Mouse (Mus musculus): Measurements from ENCODE around the gene Slamf7. TPM values are rescaled to one million over a fixed set of nuclear protein-coding genes. Genes with fewer than 3 reads are reported as not detected.

Slamf7 gene
- polyA plus RNA-seq (2017; shearing (Covaris generic)) = 17.1 TPM

DNA sequence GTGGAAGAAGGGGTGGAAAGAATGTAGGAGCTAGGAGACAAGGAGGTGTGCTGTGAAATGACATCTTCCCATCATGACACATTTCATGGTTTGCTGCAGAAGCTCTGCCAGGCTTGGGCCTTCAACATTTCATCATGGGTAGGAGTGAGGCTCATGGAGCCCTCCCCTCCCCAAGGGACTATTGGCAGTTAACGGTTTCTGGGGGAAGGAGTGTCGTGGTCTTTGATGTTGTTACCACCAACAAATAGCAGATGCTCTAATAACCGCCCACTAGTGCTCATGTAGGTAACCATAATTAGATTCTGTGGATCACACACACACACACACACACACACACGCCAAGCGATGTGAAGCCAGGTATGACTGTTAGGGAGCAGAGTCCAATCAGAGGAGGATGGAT is at the start of gene Slamf7:
TSS of gene Slamf7 (minus strand) at position 302 of the 400 bp plus-strand sequence.

DNA sequence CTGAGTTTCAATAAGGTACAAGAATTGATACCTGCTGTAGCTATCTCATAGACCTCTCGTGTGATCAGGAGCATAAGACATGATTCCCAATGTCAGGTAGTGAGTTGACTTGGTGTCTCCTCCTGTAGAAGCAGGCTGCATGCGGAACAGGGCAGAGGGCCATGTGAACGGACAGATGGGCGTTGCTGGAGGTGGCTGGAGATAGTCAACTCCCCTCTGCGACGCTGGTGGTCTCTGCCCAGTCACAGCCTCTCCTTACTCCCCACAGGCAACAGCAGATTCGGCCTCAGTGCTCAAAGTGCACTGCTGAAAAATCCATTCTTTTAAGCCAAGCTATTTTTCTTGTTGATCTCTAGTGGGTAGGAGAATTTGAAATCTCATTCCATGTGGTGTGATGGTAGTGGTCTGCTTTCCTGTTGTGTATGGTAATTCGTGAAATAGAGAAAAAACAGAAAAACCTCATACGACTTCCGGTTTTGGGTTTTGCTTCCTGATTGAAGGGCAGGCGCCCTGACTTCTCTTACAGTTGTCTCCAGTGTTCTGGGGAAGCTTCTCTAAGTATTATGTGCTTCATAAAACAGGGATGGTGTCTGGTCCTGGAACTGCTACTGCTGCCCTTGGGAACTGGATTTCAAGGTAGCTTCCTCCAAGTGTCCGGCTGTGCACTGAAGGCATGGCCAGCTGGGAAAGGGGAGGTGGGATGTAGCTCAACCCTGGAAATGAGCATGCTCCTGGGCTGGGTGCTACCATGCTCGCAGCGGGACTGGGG is 28.9 kb upstream of the Slamf7 start, which contains the start of gene Cd48:
TSS of gene Cd48 (plus strand) at position 479 of the 769 bp plus-strand sequence.

DNA sequence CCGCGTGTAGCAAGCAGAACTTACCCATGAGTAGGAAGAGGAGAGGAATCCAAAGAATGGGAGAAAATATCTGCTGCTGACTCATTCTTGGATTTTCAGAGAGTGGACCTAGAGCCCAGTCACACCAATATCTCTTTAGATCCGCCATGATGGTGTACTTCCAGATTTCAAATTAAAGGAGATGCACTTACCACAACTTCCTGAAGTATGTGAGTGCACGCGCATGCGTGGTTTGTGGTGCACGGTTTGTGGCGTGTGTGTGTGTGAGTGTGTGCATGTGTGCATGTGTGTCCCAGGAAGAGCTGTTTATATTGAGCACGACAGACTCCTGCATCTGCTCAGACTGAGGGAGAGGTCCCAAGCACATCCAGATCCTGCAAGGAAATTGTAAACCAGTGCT is 45.7 kb downstream of the Slamf7 start, which contains the start of gene Ly9:
TSS of gene Ly9 (minus strand) at position 235 of the 400 bp plus-strand sequence.

Other genes with a start within 250 kb of the Slamf7 start
- gene Usf1, start 241.7 kb downstream of the Slamf7 start, polyA plus RNA-seq (2017; shearing (Covaris generic)) = 97.6 TPM
- 4.0 TPM for gene Tstd1, start 234.2 kb downstream of the Slamf7 start, polyA plus RNA-seq (2017; shearing (Covaris generic))
- gene F11r, start 215.5 kb downstream of the Slamf7 start, polyA plus RNA-seq (2017; shearing (Covaris generic)) = 0.40 TPM
- 9.2 TPM for gene Alyref2, start 149.6 kb downstream of the Slamf7 start, polyA plus RNA-seq (2017; shearing (Covaris generic))
- gene Itln1, start 117.7 kb downstream of the Slamf7 start, polyA plus RNA-seq (2017; shearing (Covaris generic)) = not detected
- 0.35 TPM for gene Cd244a, start 93.8 kb downstream of the Slamf7 start, polyA plus RNA-seq (2017; shearing (Covaris generic))
- 179 TPM for gene Ly9, start 45.6 kb downstream of the Slamf7 start, polyA plus RNA-seq (2017; shearing (Covaris generic))
- 555 TPM for gene Cd48, start 29.0 kb upstream of the Slamf7 start, polyA plus RNA-seq (2017; shearing (Covaris generic))
- gene Slamf1, start 114.1 kb upstream of the Slamf7 start, polyA plus RNA-seq (2017; shearing (Covaris generic)) = 102 TPM
- gene Cd84, start 186.7 kb upstream of the Slamf7 start, polyA plus RNA-seq (2017; shearing (Covaris generic)) = 139 TPM
- 0.60 TPM for gene Gm10521, start 242.6 kb upstream of the Slamf7 start, polyA plus RNA-seq (2017; shearing (Covaris generic))